Mouse (Mus musculus) spleen, embryonic (tissue): ENCODE data around the gene Syt12.

Experiments used
- CTCF ChIA-PET: fragments of 350-600 bp; sonication (Branson Sonifier 250); formaldehyde crosslinking; loops from one replicate; lab custom pipeline; 2022; lab: Charles Lee

The Syt12 gene

GRCm38 (mm10) chr19:4414631-4415030 lies 62.6 kb downstream of the Syt12 start:
- CTCF ChIA-PET, result no interaction called here

GRCm38 (mm10) chr19:4409062-4409461 lies 68.2 kb downstream of the Syt12 start:
- CTCF ChIA-PET, result no interaction called here

GRCm38 (mm10) chr19:4404840-4405239 lies 72.4 kb downstream of the Syt12 start:
- CTCF ChIA-PET, result interaction anchor here (0.6 kb wide), 2 partner anchors 73 to 125 kb away, joined by 5 to 6 read pairs; no protein-coding TSS in a partner anchor

- CTCF ChIA-PET, result no interaction called here
These were observed 78.3 kb downstream of the Syt12 start for GRCm38 (mm10) chr19:4398959-4399358.

GRCm38 (mm10) chr19:4398630-4398948 lies 78.7 kb downstream of the Syt12 start:
- CTCF ChIA-PET, result interaction anchor here (0.5 kb wide), 1 partner anchor 14 kb away, joined by 3 read pairs; no protein-coding TSS in a partner anchor

- CTCF ChIA-PET, result interaction anchor here (0.5 kb wide), 1 partner anchor 13 kb away, joined by 3 read pairs; no protein-coding TSS in a partner anchor
These were observed 79.2 kb downstream of the Syt12 start, which contains the start of gene Kdm2a for GRCm38 (mm10) chr19:4397798-4398629. Gene Kdm2a, minus strand, starts transcription at chr19:4398285.

GRCm38 (mm10) chr19:4396998-4397797 lies 80.0 kb downstream of the Syt12 start:
- CTCF ChIA-PET, result no interaction called here

- CTCF ChIA-PET, result no interaction called here
These were observed 80.9 kb downstream of the Syt12 start for GRCm38 (mm10) chr19:4396081-4396997.
